Mouse (Mus musculus) urinary bladder, postnatal 10 days (tissue): Measurements from ENCODE around the gene Casp9.

Source experiments
- DNase-seq: peaks from one replicate; pipeline ENCODE4 v3.0.0; 2022; ENCODE audit warnings: low spot score

Gene Casp9

DNA sequence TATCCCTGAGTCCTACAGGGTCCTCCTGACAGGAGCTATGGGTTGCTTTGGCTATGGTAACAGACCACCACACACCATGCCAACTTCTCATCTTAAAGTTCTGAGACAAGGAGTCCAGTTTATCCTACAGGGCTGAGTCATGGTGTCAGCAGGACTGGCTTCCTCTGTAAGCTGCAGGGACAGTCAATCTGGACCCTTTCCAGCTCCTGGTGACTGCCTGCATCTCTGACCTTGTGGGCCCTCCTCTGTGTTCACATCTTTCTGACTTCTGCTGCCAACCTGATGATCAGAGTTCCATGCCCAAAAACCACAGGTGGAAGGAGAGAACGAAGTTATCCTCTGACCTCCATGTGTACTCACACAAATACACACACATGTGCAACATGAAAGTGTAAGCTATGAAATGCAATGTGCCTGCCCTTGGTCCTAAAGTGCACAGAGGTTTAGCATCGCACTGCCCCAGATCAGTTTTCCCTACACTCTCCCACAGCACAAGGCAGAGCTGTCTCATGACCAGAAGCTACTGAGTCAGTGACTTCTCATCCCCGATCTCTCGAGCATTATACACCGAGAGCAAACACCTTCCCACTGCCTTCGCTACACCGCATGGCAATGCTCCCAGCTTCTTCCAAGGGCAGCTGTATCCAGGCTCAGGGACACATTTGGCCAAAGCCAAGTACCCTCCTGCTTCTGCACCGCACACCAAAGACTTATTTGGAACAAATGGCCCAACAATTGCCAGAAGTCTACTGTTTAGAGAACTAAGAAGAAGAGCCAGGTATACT, 12.0 kb upstream of the Casp9 start:
- no peak for DNase-seq

DNA sequence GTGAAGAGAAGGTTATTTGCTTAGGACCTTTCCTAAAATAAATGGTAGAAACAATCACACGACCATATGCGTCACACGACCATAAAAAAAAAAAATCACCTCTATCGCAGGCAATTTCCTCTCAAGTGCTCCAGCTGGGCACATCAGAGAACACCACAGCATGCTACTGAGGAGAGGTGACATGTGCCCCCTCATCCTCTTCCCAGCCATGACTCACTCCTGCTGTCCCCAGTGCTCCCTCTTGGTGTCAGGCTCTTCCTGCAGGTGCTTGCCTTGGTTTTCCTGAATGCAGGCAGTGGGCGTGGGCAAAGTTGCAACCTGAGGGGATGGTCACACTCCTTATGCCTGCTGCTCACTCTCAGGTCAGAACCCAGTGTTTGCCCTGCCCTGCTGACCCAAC, 8.6 kb upstream of the Casp9 start:
- no peak for DNase-seq

DNA sequence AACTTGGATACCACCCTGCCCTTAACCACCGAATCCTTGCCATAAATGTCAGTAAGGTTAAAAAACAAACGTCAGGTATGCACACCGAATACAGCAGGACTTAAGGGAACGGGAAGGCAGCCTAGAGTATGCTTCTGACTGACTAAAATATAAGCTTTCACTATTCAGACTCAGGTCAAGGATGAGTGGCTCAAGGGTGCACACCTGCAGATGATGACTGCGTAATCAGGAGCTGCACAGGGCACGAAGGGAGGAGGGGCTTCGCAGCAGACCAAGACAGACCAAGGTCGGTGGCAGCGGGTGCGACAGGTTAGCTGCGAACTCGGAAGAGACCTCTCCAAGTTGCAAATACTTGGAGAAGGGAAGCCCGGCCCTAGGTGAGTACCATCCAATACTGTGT, 7.3 kb upstream of the Casp9 start:
- DNase-seq = no peak

DNA sequence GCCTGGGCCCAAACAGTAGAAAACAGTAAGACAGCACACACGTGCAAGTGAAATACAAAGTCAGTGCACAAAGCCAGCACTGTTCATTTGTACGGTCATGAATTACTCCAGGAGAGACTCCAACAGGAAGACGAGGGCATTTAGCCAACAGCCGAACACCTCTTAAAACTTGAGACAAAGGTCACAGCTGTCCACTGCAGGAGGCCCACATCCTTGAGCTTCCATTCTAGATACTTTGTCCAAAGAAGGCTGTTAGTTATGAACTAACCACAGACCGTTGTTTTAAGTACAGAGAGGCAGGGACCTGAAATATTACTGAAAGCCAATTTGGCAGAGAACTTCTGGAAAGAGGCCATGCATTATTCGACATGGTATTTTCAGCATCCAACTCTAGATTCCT, 6.4 kb upstream of the Casp9 start:
- no peak for DNase-seq

DNA sequence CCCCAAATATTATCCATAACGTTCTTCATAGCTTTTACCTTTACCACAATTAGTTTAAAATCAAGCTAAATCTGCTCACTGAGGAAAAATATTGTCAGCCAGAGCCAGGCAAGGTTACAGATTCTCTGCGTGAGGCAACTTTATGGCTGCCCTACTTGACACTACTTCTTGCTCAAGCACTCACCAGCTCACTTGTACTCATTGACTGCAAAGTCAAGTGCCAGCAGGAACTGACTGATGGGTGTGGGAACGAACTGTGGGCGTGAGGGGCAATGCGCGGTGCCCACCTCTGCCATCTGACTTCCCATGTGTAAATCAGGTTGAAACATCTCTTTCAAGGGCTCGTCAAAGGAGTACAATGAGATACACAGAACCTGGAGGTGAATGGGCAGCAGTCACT, 6.0 kb upstream of the Casp9 start:
- no peak for DNase-seq

DNA sequence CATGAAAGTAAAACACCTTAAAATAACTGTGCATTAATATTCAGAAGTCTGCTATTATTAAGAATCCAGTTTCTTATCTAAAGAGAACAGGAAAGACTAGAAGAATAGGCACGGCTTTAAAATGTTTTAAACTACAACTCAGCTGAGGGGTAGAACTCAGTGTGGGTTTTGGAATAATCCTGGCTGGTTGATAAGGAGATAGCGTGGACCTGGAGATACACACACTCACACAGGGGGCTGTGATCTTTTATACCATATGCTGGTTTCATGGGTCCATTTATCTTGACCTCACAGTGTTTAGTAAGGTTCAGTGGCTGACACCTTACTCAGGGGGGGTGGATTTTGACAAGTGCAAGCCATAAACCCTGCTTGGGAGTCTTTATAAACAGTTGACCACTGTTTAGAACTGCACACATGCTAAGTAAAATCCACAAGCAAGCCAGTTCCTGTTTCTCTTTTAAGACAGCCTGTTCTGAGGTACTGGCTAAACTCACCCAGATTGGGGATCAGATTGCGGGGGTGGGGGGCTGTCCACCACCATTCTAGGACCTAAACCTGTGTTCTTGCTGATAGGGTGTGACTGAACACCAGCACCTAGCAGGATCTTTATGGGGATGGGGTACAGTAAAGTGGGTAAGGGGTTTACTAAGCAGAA, 3.7 kb upstream of the Casp9 start:
- no peak for DNase-seq

DNA sequence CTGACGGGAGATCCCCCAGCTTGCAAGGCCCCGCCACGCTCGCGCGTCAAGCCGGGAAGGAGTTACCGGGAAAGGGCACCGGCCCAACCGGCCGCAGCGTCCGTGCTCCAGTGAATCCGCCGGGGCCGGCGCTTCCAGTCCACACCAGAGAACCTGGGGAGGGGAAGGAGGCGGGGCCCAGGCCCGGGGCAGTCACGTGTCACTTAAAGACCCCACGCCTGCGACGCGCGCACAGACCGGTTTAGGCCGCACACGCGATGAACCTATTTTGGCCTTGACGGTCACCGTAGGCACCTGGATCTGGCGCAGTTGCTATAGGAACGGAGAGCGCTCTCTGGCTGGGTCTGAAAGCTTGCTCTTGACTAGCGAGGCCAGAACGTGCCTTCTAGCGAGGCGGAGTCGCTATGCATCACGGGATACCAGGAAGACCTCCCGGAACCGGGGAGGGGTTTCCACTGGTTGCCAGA, 2.9 kb upstream of the Casp9 start, which contains the start of gene Dnajc16:
Gene Dnajc16 (minus strand): TSS at position 408 of the 467 bp plus-strand sequence.
- DNase-seq = peak; percentile 92

DNA sequence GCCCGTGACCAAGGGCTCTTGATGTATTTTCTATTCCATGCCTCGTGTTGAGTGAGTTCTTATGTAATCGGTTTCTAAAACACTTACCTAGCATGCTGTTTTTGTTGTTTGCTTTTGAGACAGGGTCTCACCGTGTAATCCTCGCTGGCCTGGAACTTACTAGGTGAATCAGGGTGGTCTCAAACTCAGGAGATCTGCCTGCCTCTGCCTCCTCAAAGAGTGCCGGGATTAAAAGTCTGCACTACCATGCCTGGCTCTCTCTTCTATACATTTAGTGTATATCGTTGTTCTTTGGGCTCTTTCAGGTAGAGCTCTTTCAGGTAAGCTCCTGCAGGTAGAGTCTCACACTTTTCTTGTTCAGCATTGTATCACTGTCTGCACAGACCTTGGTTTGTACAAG, 1.9 kb upstream of the Casp9 start:
- no peak for DNase-seq

DNA sequence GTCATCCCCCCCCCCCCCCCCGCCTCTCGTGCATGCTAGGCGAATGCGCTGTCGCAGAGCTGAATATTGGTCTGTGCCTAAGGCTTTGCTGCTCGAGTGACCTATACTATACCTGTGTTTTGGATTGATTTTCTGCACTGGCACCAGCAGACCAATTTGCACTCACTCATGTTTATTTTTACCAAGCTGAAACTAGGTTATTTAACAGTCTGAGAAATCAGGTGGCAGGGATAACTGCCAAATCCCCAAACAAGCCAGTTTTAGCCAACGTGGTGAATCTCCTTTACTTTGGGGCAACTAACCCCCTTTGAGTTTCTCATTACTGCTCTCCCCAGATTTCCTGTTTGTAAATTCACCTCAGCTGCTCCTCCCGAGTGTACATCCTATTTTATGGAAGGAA, 1.5 kb upstream of the Casp9 start:
- no peak for DNase-seq

DNA sequence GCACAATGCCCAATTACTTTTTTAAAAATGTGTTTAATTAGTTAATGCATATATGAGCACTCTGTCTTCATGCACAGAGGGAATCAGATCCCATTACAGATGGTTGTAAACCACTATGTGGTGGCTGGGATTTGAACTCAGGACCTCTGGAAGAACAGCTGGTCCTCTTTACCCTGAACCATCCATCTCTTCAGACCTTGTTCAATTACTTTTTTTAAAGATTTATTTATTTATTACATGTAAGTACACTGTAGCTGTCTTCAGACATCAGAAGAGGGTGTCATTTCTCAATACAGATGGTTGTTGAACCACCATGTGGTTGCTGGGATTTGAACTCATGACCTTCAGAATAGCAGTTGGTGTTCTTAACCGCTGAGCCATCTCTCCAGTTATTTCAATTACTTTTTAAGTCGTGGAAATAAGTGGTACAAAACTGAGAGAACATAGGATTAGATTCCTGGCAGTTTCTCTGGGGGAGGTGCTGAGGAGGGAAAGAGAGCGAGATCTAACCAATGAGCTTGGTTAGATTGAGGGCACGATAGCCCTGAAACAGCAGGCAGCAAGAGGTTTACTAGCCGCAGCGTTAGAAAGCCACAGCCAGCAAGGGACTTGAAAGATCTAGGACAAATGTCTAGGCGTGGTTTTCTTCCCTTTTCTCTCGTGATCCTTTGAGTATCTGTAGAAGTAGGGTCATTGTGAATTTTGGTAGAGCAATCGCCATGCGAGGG, 694 bp upstream of the Casp9 start:
- no peak for DNase-seq

DNA sequence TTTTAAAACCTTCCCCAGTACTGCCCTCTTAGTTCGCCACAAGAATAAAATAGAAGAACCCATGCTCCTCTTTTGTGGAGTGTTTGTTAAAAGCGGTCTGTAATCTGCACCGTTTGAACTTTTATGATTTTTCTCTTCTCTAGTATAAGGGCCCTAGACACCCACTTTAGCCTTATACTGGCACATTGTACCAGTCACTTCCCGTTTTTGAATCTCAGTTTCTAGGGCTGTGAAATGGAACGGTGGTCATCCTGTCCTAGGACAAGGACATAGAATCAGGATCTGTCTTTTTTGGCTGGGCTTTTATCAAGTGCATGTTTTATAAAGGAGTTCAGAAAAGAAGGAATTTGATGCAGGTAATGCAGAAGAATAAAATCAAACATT, 732 bp downstream of the Casp9 start:
- no peak for DNase-seq

DNA sequence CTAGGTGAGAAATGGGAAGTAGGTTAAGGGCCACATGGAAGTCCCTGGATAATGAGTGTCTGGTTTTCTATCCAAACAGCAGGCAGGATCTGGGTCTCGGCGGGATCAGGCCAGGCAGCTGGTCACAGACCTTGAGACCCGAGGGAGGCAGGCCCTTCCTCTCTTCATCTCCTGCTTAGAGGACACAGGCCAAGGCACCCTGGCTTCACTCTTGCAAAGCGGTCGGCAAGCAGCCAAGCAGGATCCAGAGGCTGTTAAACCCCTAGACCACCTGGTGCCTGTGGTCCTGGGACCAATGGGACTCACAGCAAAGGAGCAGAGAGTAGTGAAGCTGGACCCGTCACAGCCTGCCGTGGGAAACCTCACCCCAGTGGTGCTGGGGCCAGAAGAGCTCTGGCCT, 2.9 kb downstream of the Casp9 start:
- no peak for DNase-seq

DNA sequence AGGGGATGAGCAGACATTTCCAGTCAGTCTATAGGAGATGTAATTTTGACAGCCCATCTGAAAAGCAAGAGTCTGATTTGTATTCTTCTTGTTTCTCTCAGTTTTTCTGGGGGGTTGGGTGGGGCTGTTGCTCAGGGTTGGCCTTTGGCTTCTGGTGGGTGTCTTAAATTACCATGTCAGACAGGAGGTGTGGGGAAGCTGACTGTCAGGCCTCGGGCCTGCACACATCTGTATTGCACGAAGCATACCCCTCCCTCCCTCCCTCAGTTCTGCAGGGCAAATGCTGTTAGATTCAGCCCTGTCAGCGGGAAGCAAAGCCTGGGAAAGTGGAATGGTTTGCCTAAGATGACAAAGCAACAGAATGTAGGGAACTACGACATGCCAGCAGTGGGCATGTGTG, 3.5 kb downstream of the Casp9 start:
- DNase-seq = no peak

DNA sequence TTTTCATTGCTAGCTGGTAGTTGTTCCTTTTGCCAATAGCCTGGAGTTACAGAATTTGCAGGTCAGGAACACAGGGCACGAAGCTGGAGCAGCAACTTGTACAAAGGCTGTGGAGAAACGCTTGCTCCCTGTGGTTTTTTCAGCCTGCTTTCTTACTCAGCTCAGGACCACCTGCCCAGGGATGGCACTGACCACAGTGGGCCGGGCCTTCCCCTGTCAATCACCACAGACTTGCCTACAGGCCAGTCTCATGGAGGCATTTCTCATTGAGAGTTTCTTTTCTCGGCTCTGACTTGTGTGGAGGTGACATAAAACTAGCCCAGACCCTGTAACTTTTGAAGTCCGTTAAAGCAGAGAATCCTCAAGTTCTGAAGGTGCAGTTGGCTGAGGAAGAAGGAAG, 4.1 kb downstream of the Casp9 start:
- no peak for DNase-seq

DNA sequence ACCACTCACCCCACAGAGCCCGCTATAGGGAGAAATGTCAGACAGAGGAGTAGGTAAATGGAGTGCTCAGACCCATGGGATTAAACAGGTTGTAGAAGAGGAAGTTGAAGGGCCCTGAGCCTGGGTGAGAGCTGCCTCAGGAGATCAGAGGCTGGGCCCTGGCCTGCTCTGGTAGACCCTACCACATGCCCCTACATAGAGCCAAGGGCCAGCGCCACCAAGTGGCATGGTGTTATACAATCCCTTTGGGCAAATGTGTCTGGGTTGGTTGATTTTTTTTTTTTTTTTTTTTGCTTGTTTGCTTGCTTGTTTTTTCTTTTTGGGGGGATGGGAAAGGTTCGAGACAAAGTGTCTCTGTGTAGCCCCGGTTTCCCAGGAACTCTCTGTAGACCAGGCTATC, 10.7 kb downstream of the Casp9 start:
- no peak for DNase-seq

DNA sequence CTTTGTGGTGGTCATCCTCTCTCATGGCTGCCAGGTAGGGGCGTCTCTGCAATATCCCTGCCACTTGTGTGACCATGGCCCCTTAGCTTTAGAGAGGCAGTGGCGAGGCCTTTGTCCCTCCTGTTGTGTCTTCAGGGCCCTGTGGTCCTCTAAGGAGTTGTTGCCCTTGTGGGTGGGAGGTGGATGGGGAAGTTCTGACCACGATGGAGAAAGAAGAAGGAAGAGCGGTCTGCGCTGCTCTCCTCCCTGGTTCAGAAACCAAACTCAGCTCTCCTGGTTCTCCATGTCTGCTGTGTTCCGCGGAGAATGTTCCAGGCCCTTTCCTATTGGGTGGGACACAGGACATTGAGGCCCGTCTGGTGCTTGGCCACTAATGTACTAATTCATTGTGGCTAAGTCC, 12.5 kb downstream of the Casp9 start:
- no peak for DNase-seq

DNA sequence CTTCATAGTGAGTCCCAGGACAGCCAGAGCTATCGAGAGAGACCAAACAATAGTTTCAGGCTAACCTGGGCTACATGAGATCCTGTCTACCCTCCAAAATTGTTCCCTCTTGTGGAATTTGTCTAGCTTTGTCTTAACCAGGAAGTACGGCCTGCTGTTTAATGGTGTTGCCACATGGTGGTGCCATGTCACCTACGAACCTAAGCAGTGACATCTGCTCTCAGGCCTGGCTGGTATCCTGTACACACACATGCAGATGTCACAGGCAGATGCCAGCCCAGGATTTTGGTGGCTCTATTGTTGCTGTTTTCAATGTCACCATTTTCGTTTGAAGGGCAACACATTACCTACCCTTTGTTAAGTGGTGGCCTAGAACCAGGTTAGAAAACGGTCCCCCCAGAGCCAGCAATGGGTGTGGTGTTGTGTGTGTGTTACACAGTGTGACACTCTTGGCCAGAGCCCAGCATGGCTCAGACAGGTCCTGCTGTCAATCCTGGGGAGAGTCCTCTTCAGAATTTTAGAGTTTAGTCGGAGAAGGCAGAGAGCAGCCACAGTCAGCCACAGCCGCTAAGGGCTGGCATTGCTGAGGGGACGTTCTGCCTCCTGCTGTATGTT, 16.5 kb downstream of the Casp9 start:
- DNase-seq = no peak

DNA sequence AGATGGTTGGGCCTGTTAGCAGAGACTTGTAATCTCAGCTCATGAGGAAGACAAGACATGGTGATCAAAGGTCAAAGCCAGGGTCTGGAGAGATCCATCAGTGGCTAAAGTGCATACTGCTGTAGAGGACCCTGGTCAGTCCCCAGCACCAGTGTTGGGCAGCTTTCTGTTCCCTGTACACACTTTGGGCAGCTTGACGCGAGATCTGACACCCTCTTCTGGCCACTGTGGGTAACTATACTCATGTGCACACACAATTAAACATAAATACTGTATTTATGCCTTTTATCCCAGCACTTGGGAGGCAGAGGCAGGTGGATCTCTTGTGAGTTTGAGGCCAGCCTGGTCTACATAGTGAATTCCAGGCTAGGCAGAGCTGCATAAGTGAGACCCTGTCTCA, 17.6 kb downstream of the Casp9 start:
- DNase-seq = no peak

DNA sequence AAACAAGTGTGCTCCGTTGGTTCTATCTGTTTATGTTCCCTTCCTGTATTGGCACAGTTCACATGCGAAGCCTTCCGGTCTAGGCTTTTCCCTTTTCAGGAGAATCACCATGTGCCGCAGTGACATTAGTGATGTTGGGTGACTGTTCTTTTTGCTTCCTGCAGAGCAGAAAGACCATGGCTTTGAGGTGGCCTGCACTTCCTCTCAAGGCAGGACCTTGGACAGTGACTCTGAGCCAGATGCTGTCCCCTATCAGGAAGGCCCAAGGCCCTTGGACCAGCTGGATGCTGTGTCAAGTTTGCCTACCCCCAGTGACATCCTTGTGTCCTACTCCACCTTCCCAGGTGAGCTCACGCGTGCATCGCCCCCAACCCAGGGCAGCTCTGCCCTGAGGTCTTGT, 18.0 kb downstream of the Casp9 start:
- no peak for DNase-seq

DNA sequence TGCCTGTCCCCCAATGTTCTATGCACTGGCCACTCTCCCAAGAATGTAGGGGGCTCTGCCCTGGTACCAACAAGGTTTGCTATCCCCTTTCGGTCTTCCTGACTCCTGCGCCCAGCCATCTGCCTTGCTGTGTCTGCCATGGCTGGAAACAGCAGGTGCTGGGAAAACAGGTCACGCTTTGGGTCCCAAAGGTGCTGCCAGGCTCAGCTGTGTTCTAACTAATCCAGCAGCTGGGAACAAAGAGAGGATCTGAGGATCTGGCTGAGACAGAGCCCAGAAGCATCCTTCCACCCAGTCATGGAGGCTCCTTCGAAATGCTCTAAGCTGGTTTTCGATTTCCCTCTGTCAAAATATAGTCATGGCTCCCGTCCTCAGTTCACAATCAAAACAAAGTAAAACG, 22.9 kb downstream of the Casp9 start:
- no peak for DNase-seq

DNA sequence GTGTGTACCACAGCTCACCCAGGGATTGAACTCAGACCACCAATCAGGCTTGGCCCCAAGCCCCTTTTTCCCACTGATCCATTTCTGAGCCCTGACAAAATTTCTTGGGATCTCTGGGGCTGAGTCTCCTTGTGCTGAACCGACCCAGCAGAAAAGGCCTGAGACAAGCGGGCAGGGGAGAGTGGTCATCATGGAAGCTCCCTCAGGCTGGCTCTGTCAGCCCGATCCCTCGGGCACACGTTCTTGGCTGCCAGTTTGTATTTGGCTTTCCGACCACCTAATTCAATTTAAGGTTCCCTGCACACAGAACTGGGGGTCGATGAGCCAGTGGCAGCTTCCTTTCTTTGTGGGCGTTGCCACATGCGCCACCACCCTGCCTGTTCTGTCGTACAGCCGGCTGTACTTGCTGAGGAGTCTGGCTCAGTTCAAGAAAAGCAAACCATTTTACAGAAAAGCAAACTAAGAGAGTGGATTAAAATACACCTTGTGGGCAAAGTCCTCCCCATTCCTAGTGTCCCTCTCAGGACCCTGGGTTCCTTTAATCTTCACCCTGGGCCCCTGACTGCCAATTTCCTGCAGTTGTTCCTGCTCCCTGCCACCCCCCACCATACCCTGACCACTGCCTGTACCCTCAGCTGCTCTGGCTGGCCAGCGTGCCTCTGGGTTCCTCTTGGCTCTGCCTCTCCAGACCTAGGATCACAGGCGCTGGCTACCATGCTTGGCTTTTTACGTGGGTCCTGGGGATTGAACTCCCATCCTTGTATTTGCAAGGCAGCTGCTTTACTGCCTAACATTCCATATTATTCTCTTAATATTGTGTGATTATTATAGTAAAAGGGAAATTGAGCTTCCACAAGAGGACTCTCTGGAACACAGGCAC, 23.6 kb downstream of the Casp9 start:
- peak; percentile 4 for DNase-seq

DNA sequence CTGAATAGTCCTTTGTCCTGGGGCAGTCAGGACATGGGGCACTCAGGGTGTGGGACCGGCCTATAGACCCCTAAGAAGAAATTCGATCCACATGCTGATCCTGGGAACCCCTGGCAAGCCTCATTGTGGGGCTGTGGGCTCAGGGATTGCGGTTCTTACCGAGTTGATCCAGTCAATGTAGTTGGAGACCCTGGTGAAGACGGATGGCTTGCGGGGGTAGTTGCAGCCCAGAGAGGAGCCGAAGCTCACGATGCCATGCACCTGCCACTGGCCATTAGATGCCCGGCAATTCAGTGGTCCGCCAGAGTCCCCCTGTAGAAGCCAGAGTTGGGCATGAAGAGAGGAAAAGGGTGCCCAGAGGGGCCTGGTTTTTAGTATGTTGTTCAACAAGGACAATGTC, 24.3 kb downstream of the Casp9 start:
- peak; percentile 5 for DNase-seq
